Mouse (Mus musculus) ovary, postnatal 36 days (tissue): ENCODE measurements around the gene Spsb4.

Source experiments
- DNase-seq: peaks from one replicate; pipeline ENCODE4 v3.0.0; 2022; ENCODE audit warnings: low spot score, mixed read lengths

The Spsb4 gene

GRCm38 (mm10) chr9:97015751-97016150 lies 2.9 kb downstream of the Spsb4 start:
- DNase-seq, result peak; percentile 56

- DNase-seq, result no peak
Measured at GRCm38 (mm10) chr9:97013698-97014097, 4.9 kb downstream of the Spsb4 start.

- peak; percentile 63 for DNase-seq
Measured at GRCm38 (mm10) chr9:97013153-97013552, 5.5 kb downstream of the Spsb4 start.

GRCm38 (mm10) chr9:97011454-97012195 lies 7.0 kb downstream of the Spsb4 start:
- peak; percentile 69 for DNase-seq

GRCm38 (mm10) chr9:97010447-97010846 lies 8.2 kb downstream of the Spsb4 start:
- DNase-seq, result no peak

- DNase-seq, result no peak
Measured at GRCm38 (mm10) chr9:97004726-97005125, 13.9 kb downstream of the Spsb4 start.

GRCm38 (mm10) chr9:97003173-97003572 lies 15.5 kb downstream of the Spsb4 start:
- DNase-seq, result no peak

GRCm38 (mm10) chr9:97002654-97003053 lies 16.0 kb downstream of the Spsb4 start:
- no peak for DNase-seq

GRCm38 (mm10) chr9:97002025-97002424 lies 16.6 kb downstream of the Spsb4 start:
- DNase-seq, result no peak

- DNase-seq, result no peak
Measured at GRCm38 (mm10) chr9:97001458-97001857, 17.2 kb downstream of the Spsb4 start.

- DNase-seq, result no peak
Measured at GRCm38 (mm10) chr9:96995717-96996116, 22.9 kb downstream of the Spsb4 start.

- DNase-seq, result no peak
Measured at GRCm38 (mm10) chr9:96994733-96995132, 23.9 kb downstream of the Spsb4 start.

- no peak for DNase-seq
Measured at GRCm38 (mm10) chr9:96991118-96991517, 27.5 kb downstream of the Spsb4 start.

GRCm38 (mm10) chr9:96989389-96989990 lies 29.2 kb downstream of the Spsb4 start:
- no peak for DNase-seq

- DNase-seq, result no peak
Measured at GRCm38 (mm10) chr9:96986797-96987473, 31.7 kb downstream of the Spsb4 start.

- no peak for DNase-seq
Measured at GRCm38 (mm10) chr9:96984034-96984433, 34.6 kb downstream of the Spsb4 start.

- DNase-seq, result no peak
Measured at GRCm38 (mm10) chr9:96982940-96983339, 35.7 kb downstream of the Spsb4 start.

- no peak for DNase-seq
Measured at GRCm38 (mm10) chr9:96982351-96982750, 36.3 kb downstream of the Spsb4 start.

- no peak for DNase-seq
Measured at GRCm38 (mm10) chr9:96981836-96982235, 36.8 kb downstream of the Spsb4 start.

- DNase-seq, result no peak
Measured at GRCm38 (mm10) chr9:96981121-96981520, 37.5 kb downstream of the Spsb4 start.

GRCm38 (mm10) chr9:96980037-96980997 lies 38.3 kb downstream of the Spsb4 start:
- no peak for DNase-seq
